In genomic region chr11:117783089-117783488, GRCm38 (mm10) we compare ENCODE assay signal across 1 mouse cellular context.
TF ChIP-seq lines count a peak whose summit lies in the region.

No protein-coding gene starts in this region.

TF ChIP-seq in MEL, 35 proteins besides CTCF, POLR2A, EP300 and RAD21:
- no peak for TF ChIP-seq USF2 (IDR thresholded peaks at IDR 0.05; ENCODE audit: borderline replicate concordance in 1 of 2, insufficient read depth in 1 of 2, low read depth in 1 of 2, low read length in 2 of 2)
- TF ChIP-seq MEF2A (IDR thresholded peaks at IDR 0.05; ENCODE audit: extremely low read depth, insufficient replicate concordance, low read depth, low read length, poor library complexity, severe bottlenecking), result no peak
- no peak for TF ChIP-seq MAZ (IDR thresholded peaks at IDR 0.05; ENCODE audit: low read depth, low read length)
- no peak for TF ChIP-seq BHLHE40 (IDR thresholded peaks at IDR 0.05; ENCODE audit: borderline replicate concordance, low read depth, low read length)
- no peak for TF ChIP-seq TCF12 (IDR thresholded peaks at IDR 0.05; ENCODE audit: low read depth, low read length)
- TF ChIP-seq NRF1 (IDR thresholded peaks at IDR 0.05; ENCODE audit: insufficient read depth, low read depth, low read length, poor library complexity, severe bottlenecking), result no peak
- TF ChIP-seq ZC3H11A (IDR thresholded peaks at IDR 0.05; ENCODE audit: low read depth, low read length), result no peak
- no peak for TF ChIP-seq CHD1 (IDR thresholded peaks at IDR 0.05; ENCODE audit: low read depth, low read length)
- no peak for TF ChIP-seq HCFC1 (IDR thresholded peaks at IDR 0.05; ENCODE audit: low read depth, low read length)
- TF ChIP-seq POLR2AphosphoS2 (IDR thresholded peaks at IDR 0.05; ENCODE audit: low read length), result no peak
- TF ChIP-seq TAL1 (IDR thresholded peaks at IDR 0.05; ENCODE audit: low read length), result no peak
- TF ChIP-seq ZNF384 (IDR thresholded peaks at IDR 0.05; ENCODE audit: low read depth, low read length), result no peak
